Mouse (Mus musculus) splenic B cell, adult 2 months (primary cell): ENCODE measurements at regions not wholly inside any gene's neighbourhood (a gene's known extent, or its start where the extent isn't known, plus 50 kb on each side); places are given as distances from the start of the nearest gene placed in this dataset.

Source experiments
- DNase-seq: peaks from one replicate; pipeline ENCODE4 v3.0.0-alpha.2; 2011; ENCODE audit warnings: low read depth, low spot score
- H3K27me3 ChIP-seq: 2 replicates; pipeline ENCODE4 v1.6.1; 2012; ENCODE audit warnings: mild to moderate bottlenecking, low read length, moderate library complexity, mixed read lengths; ENCODE audit not compliant: control insufficient read depth, poor library complexity, insufficient read depth, severe bottlenecking
- H3K36me3 ChIP-seq: 2 replicates; pipeline ENCODE4 v1.6.1; 2012; ENCODE audit warnings: mild to moderate bottlenecking, low read length, moderate library complexity, mixed read lengths; ENCODE audit not compliant: control insufficient read depth, poor library complexity, insufficient read depth, severe bottlenecking

DNA sequence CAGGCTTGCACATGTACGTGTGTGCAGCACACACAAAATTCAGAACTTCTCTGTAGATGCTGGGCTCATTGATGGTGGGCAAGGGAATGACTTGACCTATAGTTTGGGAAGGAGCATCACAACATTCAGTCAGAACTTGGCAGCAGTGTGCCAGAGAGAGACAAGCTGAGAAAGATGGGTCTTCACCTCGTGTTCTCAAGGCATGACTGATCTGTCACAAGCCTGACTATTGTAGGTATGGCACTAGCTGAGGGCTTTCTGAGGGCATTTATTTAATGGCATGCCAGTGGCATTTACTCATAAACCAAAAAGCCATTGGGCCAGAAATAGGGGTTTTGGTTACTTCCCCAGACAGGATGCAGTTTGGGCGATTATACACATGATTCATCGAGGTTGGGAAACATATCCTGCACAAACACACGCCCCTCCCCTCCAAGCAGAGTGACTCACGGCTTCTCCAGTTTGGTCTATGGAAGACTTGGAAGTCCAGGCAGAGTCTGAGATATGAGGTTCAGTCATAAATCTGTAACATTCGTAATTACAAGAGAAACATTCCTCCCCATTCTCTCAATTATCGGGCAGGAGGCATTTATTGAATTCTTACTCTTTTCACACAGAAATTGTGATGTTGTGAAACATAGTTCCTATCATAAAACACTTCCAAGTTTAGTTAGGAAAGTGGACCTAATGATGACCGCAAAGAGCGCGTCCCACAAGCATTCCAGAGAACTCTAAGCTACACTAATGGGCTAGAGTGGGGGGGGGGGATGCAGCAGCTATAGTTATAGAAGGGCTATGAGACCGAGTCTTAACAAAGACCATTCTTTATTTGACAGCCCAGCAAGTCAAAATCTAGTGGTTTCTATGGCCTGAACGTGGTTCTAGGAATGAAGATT lies 318.6 kb upstream of the Ubash3b start:
- no peaks in the 10 kb centered on the region for H3K36me3 ChIP-seq
- H3K27me3 ChIP-seq = no peaks in the 10 kb centered on the region
- DNase-seq = no peak

DNA sequence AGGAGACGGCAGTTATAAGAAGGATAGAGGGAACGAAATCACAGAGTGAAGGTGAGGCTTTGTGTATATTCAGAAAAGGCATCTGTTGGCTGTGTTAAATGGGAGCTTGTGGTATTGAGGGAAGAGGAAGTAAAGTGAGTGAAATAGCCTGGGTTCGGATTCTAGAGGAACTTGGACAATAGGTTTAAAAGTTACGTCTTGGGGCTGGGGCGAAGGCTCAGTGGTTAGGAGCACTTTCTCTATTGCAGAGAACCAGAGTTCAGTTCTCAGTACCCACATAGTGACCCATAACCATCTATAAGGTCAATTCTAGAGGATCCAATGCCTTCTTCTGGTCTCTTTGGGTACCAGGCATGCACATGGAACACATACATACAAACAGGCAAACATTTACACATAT lies 317.6 kb upstream of the Ubash3b start:
- H3K27me3 ChIP-seq = no peaks in the 10 kb centered on the region
- H3K36me3 ChIP-seq = no peaks in the 10 kb centered on the region
- DNase-seq = no peak

DNA sequence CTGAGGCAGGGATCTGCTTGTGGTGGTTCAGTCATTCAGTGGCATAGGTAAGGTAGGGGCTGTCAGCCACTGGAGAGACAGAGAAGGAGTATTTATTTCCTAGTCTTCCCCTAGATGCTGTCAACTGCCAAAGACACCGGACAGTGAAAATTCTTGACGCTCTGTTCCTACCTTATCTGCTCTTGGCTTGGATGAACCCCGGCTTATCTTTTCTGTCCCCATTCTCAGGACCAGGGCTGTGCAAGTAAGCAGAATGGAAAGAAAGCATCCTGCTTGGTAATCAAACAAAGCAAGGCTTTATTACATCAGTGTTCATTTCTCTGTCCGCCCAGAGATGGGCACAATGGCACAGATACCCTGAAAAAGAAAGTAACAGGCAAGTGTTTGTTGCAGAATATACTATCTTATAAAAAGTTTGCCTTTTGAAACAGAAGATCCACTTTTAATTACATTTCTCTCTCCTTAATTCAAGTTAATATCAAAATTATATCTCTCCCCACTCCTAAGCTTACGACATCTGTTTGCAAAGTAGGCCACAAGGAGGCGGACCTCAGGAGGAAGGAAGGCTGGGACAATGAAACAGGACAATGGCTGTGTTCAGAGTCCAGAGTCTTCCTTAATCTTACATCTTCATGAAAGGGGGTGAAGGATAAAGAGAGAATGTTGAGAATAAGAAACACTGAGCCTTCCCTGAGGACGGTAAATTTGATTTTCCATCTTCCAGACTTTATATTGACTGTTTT lies 316.8 kb upstream of the Ubash3b start:
- Histone ChIP-seq H3K36me3 (no peaks in the 10 kb centered on the region), H3K27me3 (no peaks in the 10 kb centered on the region)
- DNase-seq = no peak

DNA sequence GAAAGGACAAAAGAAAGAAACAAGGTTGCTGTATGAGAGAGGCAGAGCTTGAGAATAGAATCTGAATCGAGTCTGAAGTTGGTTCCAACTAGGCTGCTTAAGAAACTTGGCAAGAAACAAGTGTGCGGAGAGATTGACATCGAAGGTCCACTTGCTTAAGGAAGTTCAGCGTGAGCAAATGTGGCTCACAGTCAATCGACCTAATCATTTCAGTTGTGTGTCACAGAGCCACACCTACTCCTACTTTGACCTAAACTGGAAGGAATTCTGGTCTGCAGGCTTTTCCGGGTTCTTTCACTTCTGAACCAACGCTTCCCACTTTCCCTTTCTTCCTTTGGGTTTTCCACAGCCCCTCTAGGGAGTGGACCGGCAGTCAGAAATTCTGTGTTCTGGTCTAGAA lies 313.8 kb upstream of the Ubash3b start:
- no peaks in the 10 kb centered on the region for H3K27me3 ChIP-seq
- DNase-seq = no peak
- H3K36me3 ChIP-seq = no peaks in the 10 kb centered on the region

DNA sequence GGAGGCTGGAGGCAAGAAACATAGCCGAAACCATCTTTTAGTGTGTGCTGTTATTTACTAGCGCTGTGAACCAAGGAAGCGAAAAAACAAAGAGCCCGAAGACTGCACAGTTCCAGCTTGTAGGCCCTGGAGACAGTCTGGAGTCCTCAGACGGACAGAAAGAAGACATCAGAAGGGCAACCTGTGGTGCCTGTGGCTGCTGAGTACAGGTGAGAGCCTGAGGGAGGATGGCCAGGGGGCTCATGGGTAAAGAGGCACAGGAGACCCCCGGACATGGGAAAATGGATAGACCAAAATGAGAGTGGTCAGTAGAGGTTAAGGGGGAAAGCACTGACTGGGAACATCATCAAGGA lies 313.4 kb upstream of the Ubash3b start:
- DNase-seq = no peak
- H3K36me3 ChIP-seq = no peaks in the 10 kb centered on the region
- no peaks in the 10 kb centered on the region for H3K27me3 ChIP-seq

DNA sequence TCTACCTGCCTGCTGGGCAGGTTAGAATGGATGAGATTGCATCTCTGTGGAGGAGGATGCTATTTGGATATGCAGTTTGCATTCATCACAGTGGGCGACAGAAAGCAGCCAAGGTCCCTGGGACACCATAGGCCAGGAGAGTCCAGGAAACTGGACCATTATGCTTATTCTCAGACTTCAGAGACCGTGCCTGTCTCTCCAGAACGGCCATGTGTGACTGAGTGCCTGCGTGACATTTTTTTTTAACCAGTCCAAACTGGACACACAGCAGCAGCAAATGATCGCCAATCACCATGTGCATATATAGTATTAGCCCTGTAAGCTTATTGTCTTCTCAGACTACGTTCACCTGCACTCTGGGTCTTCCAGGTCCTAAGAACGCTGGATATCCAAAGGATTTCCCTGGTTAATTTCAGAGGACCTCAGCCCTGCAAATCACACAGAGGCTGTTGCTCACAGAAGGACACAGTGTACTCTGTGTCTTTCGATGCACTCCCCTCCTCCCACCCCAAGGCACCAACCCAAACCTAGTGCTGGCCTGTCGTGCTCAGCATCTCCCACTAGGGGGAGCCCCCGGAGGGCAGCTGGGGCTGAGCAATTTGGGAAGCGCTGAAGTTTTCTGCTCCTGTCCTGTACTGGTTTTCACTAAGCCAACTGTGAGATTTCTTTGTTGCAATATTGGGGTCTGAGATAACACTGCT lies 312.9 kb upstream of the Ubash3b start:
- peak; percentile 54 for DNase-seq
- H3K36me3 ChIP-seq = no peaks in the 10 kb centered on the region

DNA sequence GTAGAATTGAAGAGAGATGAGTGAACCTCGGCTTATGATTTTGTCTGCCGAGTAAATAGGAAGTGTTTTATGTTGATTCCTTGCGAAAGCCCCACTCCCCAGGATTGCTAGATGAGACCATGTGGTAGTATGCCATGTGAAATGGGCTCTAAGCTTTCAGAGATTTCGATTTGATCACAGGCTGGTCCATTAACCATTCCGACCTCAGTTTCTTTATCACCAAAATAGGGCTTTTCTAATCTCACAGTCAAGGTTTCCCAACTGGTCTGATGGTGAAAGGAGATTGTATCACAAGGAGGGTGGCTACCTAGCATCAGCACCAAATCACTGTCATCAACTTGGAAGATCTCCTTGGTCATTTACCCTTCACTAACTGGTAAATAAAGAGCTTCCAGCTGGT lies 312.0 kb upstream of the Ubash3b start:
- no peaks in the 10 kb centered on the region for H3K36me3 ChIP-seq
- no peaks in the 10 kb centered on the region for H3K27me3 ChIP-seq
- no peak for DNase-seq

More for the DNA sequence above, 312.9 kb upstream of the Ubash3b start:
- H3K27me3 ChIP-seq = no peaks in the 10 kb centered on the region

DNA sequence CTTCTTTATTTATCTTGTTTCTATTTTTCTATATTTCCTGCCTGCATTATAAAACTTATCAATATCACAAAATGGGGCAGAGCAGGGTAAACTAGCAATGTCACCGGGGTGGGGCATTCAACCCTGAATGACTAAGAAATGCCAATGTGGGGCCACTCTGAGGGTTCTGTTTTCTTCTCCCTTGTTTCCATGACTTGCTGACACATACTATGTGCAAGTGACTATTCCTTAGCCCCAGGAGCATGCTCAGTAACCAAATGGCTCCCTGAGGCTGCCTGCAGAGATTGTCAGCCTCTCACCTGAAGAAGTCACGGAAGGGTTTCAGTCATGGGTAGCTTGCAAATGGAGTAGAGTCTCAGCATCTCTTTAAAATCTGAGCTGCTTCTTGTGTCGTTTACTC lies 309.8 kb upstream of the Ubash3b start:
- H3K36me3 ChIP-seq = no peaks in the 10 kb centered on the region
- no peaks in the 10 kb centered on the region for H3K27me3 ChIP-seq
- no peak for DNase-seq

DNA sequence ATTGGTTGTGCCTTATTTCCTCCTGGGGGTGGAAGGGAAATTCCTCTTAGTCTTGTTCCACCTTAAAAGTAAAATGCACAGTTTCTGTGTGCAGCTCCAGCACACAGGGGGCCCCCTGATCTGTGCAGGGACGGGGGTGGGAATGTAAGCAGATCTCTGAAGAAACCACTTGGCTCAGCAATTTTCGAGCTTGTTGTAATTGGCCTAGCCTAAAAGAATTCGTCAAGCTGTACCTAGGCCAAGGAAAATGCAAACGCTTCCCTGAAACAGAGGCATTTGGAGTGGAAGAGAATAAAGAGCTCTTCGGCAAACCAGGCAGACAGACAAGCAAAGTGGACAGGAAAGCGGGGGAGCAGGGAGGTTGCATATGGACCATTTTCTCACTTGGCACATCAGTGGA lies 308.5 kb upstream of the Ubash3b start:
- DNase-seq = no peak
- no peaks in the 10 kb centered on the region for H3K27me3 ChIP-seq
- H3K36me3 ChIP-seq = no peaks in the 10 kb centered on the region

DNA sequence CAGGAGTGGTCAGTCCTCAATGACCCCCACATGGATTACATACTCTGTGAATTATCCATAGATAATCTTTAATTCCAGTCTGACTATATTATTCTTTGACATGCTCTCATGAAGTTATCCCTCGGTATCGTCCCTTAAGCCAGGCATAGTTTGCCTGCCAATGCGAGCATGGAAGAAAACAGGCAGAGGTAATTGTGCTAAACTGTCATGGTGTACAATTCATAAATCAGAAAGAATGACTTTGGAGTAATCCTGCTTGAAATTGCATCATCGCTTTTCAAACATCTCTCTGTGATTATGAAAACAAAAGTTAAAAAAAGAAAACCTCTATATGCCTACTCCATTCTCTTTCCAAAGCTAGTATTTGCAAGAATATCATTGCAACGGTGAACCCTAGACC lies 307.9 kb upstream of the Ubash3b start:
- Histone ChIP-seq H3K36me3 (no peaks in the 10 kb centered on the region), H3K27me3 (no peaks in the 10 kb centered on the region)
- DNase-seq = no peak

DNA sequence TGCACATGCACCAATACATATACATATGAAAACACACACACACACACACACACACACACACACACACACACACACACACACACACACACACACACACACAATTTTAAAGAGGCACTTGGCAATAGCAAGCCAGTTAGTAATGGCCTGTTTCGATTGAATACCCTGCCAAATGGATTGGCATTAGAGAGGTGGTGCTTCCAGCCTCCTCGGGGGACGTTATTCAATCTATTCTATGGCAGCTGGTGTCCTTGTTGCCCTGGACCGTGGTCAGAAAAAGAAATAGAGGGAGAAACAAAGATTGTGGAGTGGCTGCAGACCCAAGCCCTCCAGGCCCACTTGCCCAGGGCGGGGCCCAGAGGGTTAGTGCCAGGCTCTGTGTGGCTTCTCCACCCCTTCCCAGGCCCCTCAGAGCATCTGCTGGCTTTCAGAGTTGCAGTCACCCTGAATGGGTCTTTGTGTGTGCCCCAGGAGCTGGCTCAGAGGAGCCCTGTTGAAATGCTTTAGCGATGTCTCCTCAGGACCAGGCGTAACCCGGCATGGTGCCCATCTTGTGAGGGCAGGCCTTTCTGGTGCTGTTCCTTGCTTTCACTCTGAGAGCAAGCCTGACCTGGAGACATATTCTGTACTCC lies 302.7 kb upstream of the Ubash3b start:
- no peak for DNase-seq
- H3K27me3 ChIP-seq = no peaks in the 10 kb centered on the region; the same call in 1 of the 2 replicates
- H3K36me3 ChIP-seq = no peaks in the 10 kb centered on the region

DNA sequence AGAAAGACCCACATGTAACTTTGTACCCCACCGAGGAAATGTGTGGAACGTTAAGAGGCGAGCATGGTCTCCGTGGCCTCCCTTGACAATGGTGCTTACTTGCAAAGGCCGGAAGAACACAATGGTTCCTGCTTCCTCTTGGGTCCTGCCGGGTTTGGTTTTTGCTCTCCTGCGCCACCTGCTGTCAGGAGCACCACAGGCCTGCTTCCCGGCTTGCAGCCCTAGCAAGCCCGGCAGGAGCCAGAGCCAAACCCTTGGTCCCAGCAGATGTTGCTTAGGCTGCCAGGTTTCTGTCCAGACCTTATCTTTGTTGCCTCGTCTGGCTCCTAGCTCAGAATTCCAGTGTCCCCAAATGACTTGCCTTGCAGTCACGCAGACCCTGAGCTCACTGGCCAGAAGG lies 300.2 kb upstream of the Ubash3b start:
- H3K36me3 ChIP-seq = no peaks in the 10 kb centered on the region
- peak; percentile 76 for DNase-seq
- H3K27me3 ChIP-seq = no peaks in the 10 kb centered on the region; the same call in 1 of the 2 replicates

DNA sequence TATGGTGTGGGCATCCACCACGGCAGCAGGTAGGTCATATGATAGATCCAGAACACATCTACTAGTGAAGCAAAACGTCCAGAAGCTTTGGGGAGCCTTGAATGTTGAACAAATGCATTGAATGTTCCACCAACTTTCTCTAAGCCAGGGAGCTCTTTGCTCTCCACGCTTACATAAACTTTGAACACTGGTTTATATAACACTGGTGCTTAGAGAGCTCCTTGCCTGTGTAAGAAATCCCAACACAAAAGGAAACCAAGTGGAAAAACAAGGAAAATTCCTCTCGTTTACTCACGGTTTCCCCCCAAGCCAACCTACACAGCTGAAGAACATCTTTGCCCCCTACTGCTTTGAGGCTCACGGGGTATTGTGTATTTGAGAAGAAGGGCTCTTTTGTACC lies 299.2 kb upstream of the Ubash3b start:
- no peak for DNase-seq
- H3K27me3 ChIP-seq = no peaks in the 10 kb centered on the region; the same call in 1 of the 2 replicates
- H3K36me3 ChIP-seq = no peaks in the 10 kb centered on the region

DNA sequence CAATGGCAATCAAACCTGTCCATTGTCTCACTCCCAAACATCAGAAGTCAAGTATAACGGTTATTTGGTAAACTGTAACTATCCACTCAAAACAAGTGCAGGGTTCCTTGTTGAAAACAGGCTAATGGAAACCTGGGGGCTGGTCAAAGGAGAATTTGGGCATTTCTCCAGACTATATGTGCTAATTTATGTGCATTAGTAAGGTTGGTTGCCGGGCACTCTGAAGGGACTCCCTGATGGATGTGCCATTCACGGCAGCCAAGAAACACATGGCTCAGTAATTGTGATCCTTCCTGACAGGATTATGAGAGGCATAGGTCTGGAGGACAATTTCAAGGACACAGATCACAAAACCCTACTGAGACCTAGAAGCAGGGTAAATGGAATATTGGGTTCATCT lies 295.5 kb upstream of the Ubash3b start:
- Histone ChIP-seq H3K27me3 (no peaks in the 10 kb centered on the region), H3K36me3 (no peaks in the 10 kb centered on the region)
- DNase-seq = no peak
